Mouse (Mus musculus): ENCODE results near the gene Taar2.

Gene Taar2

DNA sequence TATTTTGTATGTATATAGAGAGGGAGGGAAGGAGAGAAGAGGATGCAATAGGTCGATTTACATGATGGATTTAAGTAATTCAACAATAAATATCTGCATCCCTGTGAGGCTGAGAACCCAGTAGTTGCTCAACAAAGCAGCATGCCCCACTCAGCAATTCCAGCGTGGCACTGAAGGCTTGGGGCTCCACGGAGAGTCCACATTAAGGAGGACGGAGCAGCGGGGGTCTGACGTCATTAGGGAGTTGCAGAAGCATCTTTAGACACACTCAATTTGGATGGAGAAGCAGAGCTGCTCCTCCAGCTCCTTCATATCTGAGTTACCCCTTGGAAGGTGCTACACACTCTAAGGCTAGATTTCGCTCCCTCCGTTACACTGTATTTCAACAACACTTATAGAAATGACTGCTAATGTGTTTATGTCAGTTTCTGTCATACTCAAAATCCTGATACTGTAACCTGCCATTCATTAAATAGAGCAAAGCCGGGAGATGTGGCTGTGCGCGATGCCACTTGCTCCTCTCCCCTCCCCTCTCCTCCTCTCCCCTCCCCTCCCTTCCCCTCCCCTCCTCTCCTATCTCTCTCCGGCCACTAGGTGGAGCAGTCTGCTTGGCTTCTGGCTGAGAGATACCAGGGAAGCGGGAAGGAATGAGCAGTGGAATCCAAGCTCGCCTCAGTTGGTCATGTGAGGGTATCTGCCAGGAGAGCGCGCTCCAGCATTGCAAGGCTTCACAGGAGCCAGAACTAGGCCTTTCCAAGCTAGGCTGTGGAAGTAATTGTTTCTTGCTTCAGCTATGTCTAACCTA is 40.7 kb downstream of the Taar2 start:
- in situ Hi-C loops (cut with MboI, MseI): no loop called here

DNA sequence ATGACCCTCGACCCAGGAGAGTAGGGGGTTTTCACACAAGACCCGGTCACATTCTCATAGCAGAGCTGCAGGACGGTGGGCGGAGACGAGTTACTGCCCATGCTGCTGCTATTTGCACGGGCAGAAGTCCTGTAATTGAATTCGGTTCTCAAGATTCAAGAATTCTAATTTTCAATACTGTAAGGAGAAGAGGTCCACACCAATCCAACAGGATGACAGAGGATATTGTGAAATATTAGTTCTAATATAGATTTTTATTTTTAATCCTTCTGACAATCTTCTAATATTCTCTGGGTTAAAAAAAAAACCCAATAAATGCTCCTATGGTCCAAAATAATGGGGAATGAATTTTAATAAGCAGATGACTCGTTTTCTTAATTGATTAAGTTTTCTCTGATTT is 47.2 kb downstream of the Taar2 start, which contains the start of gene Taar6:
Gene Taar6, minus strand, starts transcription at position 101 of the 400 bp plus-strand sequence.
- in situ Hi-C loops (cut with MboI, MseI): loop anchor here in 1 of 2 experiments (5.0 to 10.0 kb wide), 2 partner anchors 129 to 317 kb away; no protein-coding TSS in a partner anchor

DNA sequence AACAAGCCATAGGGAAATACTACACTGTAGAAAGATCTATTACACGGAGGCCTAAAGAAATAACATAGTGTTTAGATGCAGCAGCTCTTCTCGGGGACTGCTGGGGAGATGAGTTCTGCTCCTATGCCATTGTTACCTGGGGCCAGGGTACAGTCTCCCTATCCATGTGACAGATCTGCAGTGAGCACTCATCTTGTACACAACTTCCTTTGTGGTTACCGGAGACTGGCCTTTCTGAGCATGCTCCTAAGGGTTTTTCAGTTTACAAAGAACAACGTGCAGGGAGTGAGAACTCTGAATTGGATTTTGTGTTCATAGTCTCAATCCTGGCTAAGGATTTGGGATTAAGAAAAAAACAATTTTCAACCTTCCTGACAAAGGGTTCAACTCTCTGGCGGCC is 48.0 kb downstream of the Taar2 start:
- in situ Hi-C loops (cut with MboI, MseI): loop anchor here in 1 of 2 experiments (5.0 to 10.0 kb wide), 2 partner anchors 128 to 316 kb away; no protein-coding TSS in a partner anchor
